Mouse (Mus musculus) small intestine, adult 2 months (tissue): ENCODE measurements around the gene Asgr1.

Experiments
- CTCF ChIP-seq: fragments of 200-500 bp; IDR thresholded peaks from 2 replicates; pipeline ENCODE4 v1.5.1; 2012; ENCODE audit warnings: low read depth, mild to moderate bottlenecking, control low read depth, inconsistent platforms, low read length, moderate library complexity, mixed read lengths; ENCODE audit not compliant: insufficient replicate concordance, insufficient read length; ENCODE audit errors: extremely low read depth
- POLR2A ChIP-seq: fragments of 200-500 bp; IDR thresholded peaks from 2 replicates; pipeline ENCODE4 v1.6.1; 2012; ENCODE audit warnings: low read depth, mild to moderate bottlenecking, control low read depth, inconsistent platforms, low read length, moderate library complexity

DNA sequence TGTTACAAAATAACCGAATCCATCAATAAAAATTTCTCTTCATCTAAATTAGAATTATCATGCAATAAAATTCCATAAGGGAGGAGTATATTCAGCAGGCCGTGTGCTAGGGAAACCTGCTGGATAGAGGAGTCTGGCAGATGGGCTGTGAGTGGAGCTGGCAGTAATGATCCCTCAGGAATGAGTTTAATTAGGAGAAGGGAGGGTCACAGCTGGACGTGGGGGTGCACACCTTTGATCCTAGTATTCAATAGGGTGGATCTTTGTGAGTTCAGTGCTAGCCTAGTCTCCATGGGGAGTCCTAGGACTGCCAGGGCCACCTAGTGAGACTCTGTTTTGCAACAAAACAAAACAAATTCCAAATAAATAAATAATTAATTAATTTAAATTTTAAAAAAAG is 14.4 kb downstream of the Asgr1 start:
- TF ChIP-seq CTCF (no peak), POLR2A (no peak)
